Mouse (Mus musculus) kidney, adult 2 months (tissue): ENCODE measurements around the gene Lrmda. TPM values are rescaled to one million over a fixed set of nuclear protein-coding genes. Genes with fewer than 3 reads are reported as not detected.

Experiments used
- DNase-seq: peaks from one replicate; pipeline ENCODE4 v3.0.0; 2021
- H3K27ac ChIP-seq: fragments of 200-500 bp; 2 replicates; pipeline ENCODE4 v1.5.1; 2012; ENCODE audit warnings: low read depth, low read length, control low read depth, inconsistent platforms; ENCODE audit not compliant: insufficient read depth
- H3K27me3 ChIP-seq: fragments of 200-500 bp; replicated peaks from 2 replicates; pipeline ENCODE4 v1.6.1; 2012; ENCODE audit warnings: mild to moderate bottlenecking, moderate library complexity, low read length, inconsistent platforms; ENCODE audit not compliant: control insufficient read depth, insufficient read depth
- H3K36me3 ChIP-seq: fragments of 200-500 bp; 2 replicates; pipeline ENCODE4 v1.6.1; 2012; ENCODE audit warnings: mild to moderate bottlenecking, moderate library complexity, low read length, inconsistent platforms; ENCODE audit not compliant: control insufficient read depth, insufficient read depth
- H3K4me1 ChIP-seq: fragments of 200-500 bp; 2 replicates; pipeline ENCODE4 v1.6.1; 2011; ENCODE audit warnings: low read length; ENCODE audit not compliant: control insufficient read depth, insufficient read depth
- H3K4me3 ChIP-seq: fragments of 200-500 bp; 2 replicates; pipeline ENCODE4 v1.5.1; 2011; ENCODE audit warnings: mild to moderate bottlenecking, low read depth, low read length, control low read depth; ENCODE audit not compliant: insufficient read depth
- CTCF ChIP-seq: fragments of 200-500 bp; conservative IDR thresholded peaks from 2 replicates; pipeline ENCODE4 v1.5.1; 2011; ENCODE audit warnings: low read depth, mild to moderate bottlenecking, control low read depth, low read length, moderate library complexity, mixed read lengths; ENCODE audit not compliant: insufficient read depth, insufficient read length
- POLR2A ChIP-seq: fragments of 200-500 bp; IDR thresholded peaks from one replicate; pipeline ENCODE4 v1.6.1; 2011; ENCODE audit warnings: low read depth, low read length, control low read depth
- WGBS: fragments of 180-500 bp; shearing (Covaris S2); methylation state at CpG from one replicate; pipeline ENCODE4 v1.1.7; 2018; 5-methylcytosine and 5-hydroxymethylcytosine counted together
- polyA plus RNA-seq: library from polyadenylated mRNA; depleted of rRNA; stranded (reverse); fragments of >200 nt; gene quantifications from 2 replicates; pipeline ENCODE4 v1.2.3, GENCODE M21; 2012

Lrmda gene
- polyA plus RNA-seq, 1 experiment, result 3.3 TPM

DNA sequence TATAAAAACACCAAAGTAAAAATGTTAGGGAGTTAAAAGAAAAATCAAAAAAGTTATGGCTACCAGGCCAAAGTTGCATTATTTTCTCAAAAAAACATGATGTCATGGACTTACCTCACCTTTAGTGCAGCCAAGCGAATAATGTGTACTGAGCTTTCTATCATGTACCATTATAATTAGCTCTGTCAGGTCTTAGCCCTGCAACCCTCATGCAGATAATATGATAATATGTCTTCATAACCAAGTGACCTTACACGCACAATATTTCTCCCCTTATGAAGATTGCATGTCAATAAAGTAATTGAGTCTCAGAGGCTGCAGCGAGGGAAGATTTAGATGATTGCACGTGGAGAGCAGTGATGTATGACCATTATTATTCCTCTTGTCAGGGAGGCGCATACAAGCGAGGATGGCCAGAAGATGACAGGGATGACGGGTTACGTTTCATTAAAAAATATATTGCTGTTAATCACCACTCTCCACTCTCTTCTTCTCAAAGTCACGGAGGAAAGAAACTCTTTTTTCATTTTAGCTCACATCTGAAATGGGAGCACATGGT is 911.1 kb downstream of the Lrmda start:
- H3K27me3 ChIP-seq, result no peaks in the 10 kb centered on the region
- H3K27ac ChIP-seq, result no peak overlapping the region
- WGBS, result 78% methylated on average over 9 of the region's 9 CpGs
- H3K4me3 ChIP-seq, result no peak overlapping the region
- no peak for DNase-seq
- no peaks in the 10 kb centered on the region for H3K4me1 ChIP-seq
- H3K36me3 ChIP-seq, result no peaks in the 10 kb centered on the region
- TF ChIP-seq CTCF (no peak), POLR2A (no peak)

DNA sequence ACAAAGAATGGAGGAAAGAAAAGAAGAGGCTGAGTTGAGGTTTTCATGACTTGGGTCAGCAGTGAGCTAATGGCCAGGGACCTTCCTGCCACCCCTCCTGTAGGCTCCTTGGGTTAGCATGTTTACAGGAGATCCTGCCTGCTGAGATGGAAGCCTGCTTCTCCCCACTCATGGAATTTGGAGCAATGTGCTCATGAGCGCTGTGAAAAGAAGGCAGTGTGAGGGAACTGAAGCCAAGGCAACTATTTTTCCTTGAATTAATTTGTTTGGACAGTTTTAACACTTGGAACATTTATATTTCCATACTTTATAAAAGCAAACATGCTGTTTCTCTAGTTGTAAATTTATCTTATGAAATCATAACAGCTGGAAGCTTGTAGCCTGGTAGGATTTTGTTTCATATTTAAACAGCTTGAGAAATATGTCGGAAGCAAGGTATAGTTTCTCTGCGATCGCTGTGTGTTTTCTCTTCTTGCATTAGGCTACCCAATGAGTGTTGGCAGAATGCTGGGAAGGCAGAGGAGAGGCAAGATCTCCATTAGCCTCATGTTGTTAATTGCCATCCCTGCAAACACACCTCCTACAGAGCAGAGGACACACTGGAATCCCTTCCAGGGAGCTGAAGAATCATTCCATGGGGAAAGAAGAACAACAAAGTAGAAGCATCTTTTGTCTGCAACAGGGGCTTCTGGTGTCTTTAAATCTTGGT is 911.8 kb downstream of the Lrmda start:
- TF ChIP-seq CTCF, result no peak
- TF ChIP-seq POLR2A, result no peak
- no peak overlapping the region for H3K4me3 ChIP-seq
- no peaks in the 10 kb centered on the region for H3K27me3 ChIP-seq
- H3K4me1 ChIP-seq, result no peaks in the 10 kb centered on the region
- no peak for DNase-seq
- no peak overlapping the region for H3K27ac ChIP-seq
- no peaks in the 10 kb centered on the region for H3K36me3 ChIP-seq
- WGBS, result 86% methylated on average over 4 of the region's 4 CpGs

- DNase-seq, result no peak
- Histone ChIP-seq H3K27ac (no peak overlapping the region), H3K4me3 (no peak overlapping the region), H3K27me3 (no peaks in the 10 kb centered on the region), H3K36me3 (no peaks in the 10 kb centered on the region), H3K4me1 (no peaks in the 10 kb centered on the region)
- TF ChIP-seq CTCF (no peak), POLR2A (no peak)
- 80% methylated on average over 3 of the region's 3 CpGs for WGBS
These were observed 917.2 kb downstream of the Lrmda start for GRCm38 (mm10) chr14:22936701-22937100.

- H3K4me1 ChIP-seq, result no peaks in the 10 kb centered on the region
- DNase-seq, result no peak
- H3K27ac ChIP-seq, result no peak overlapping the region
- no peaks in the 10 kb centered on the region for H3K27me3 ChIP-seq
- no peaks in the 10 kb centered on the region for H3K36me3 ChIP-seq
- 84% methylated on average over 2 of the region's 2 CpGs for WGBS
- TF ChIP-seq CTCF (no peak), POLR2A (no peak)
- no peak overlapping the region for H3K4me3 ChIP-seq
These were observed 921.1 kb downstream of the Lrmda start for GRCm38 (mm10) chr14:22940576-22940975.

DNA sequence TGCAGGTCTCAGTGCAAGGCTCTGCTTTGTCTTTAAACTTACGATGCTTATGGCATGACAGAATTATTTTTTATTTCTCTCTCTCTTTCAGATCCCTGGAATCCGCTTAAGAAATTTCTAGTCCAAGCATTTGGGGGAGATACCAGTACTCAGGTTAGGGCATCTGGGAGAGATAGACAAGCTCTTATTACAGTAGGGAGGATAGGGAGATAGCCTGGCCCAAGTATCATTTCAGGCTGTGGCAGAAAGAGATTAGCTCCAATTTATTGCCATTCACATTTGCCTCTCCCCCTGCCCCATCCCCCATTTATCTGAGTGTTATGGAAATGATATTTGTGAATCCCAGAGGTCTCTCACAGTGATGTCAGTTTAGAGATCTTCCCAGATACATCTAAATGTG is 923.1 kb downstream of the Lrmda start:
- Histone ChIP-seq H3K27ac (no peak overlapping the region), H3K4me3 (no peak overlapping the region), H3K4me1 (no peaks in the 10 kb centered on the region), H3K36me3 (no peaks in the 10 kb centered on the region), H3K27me3 (no peaks in the 10 kb centered on the region)
- TF ChIP-seq POLR2A (no peak), CTCF (no peak)
- 83% methylated on average over 2 of the region's 2 CpGs for WGBS
- DNase-seq, result no peak

- no peak for DNase-seq
- no peak for TF ChIP-seq CTCF
- TF ChIP-seq POLR2A, result no peak
- Histone ChIP-seq H3K27me3 (no peaks in the 10 kb centered on the region), H3K36me3 (no peaks in the 10 kb centered on the region), H3K4me3 (no peak overlapping the region), H3K27ac (no peak overlapping the region), H3K4me1 (no peaks in the 10 kb centered on the region)
These were observed 930.0 kb downstream of the Lrmda start for GRCm38 (mm10) chr14:22949466-22949865.

DNA sequence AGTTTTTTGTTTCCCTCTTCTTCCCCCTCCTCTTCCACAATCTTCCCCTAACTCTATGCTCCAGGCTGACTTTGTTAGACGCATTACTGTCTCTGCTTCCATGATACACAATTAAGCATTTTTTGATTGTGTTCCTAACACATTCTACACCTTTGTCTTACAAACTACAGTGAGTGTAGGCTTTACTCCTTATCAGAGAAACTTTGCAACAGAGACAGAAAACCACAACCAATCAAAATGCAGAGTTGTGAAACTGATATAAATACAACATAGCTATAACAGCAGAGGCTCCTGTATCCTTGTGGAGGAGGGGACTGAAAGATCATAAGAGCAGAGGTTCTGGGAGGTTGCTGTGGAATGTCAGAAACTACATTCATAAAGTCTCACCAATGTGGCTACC is 933.5 kb downstream of the Lrmda start:
- Histone ChIP-seq H3K36me3 (no peaks in the 10 kb centered on the region), H3K27ac (no peak overlapping the region), H3K27me3 (no peaks in the 10 kb centered on the region), H3K4me1 (no peaks in the 10 kb centered on the region), H3K4me3 (no peak overlapping the region)
- 81% methylated on average over 1 of the region's 1 CpGs for WGBS
- no peak for TF ChIP-seq POLR2A
- TF ChIP-seq CTCF, result no peak
- no peak for DNase-seq
